Mouse (Mus musculus) CH12.LX (cell line): ENCODE data around the gene Htra3. TPM values are rescaled to one million over a fixed set of nuclear protein-coding genes. Genes with fewer than 3 reads are reported as not detected.

Experiments
- DNase-seq: peaks from one replicate; pipeline ENCODE4 v3.0.0-alpha.2; 2013; ENCODE audit errors: extremely low read depth
- H3K27ac ChIP-seq: 2 replicates; pipeline ENCODE4 v1.5.1; 2012; ENCODE audit warnings: low read depth, mild to moderate bottlenecking, control low read depth, moderate library complexity; ENCODE audit not compliant: insufficient read depth
- H3K27me3 ChIP-seq: replicated peaks from 2 replicates; pipeline ENCODE3; 2012; ENCODE audit warnings: inconsistent platforms
- H3K36me3 ChIP-seq, 2 experiments: replicated peaks in 1 of 2; 2 replicates each; pipeline versions ENCODE3 to v1.6.1; 2012; ENCODE audit warnings: inconsistent platforms in 1 of 2, low read length in 1 of 2, mild to moderate bottlenecking in 1 of 2, mixed read lengths in 1 of 2, moderate library complexity in 1 of 2; ENCODE audit not compliant: control insufficient read depth in 1 of 2, insufficient read depth in 1 of 2
- H3K4me1 ChIP-seq, 2 experiments: 2 replicates each; pipeline ENCODE4 v1.6.1; 2012; ENCODE audit warnings: inconsistent platforms in 1 of 2, moderate library complexity in 1 of 2; ENCODE audit not compliant: insufficient read depth in 2 of 2, control insufficient read depth in 1 of 2
- H3K4me2 ChIP-seq: 2 replicates; pipeline ENCODE4 v1.6.1; 2012; ENCODE audit warnings: low read depth, mild to moderate bottlenecking, control low read depth; ENCODE audit not compliant: poor library complexity, insufficient read depth, severe bottlenecking
- H3K4me3 ChIP-seq, 3 experiments: fragments of 150-350 bp in 1 of 3; sonication (generic) in 1 of 3; replicated peaks in 1 of 3; 2 replicates each; pipeline versions ENCODE3 to v1.5.1; 2011 to 2012; ENCODE audit warnings: low read depth in 2 of 3, low read length in 2 of 3, mild to moderate bottlenecking in 2 of 3, moderate library complexity in 2 of 3, control low read depth in 1 of 3, improper control_type of control experiment in 1 of 3, inconsistent platforms in 1 of 3, mixed read lengths in 1 of 3; ENCODE audit not compliant: poor library complexity in 1 of 3
- H3K79me2 ChIP-seq: replicated peaks from 2 replicates; pipeline ENCODE4 v1.6.1; 2012; ENCODE audit warnings: mild to moderate bottlenecking, moderate library complexity; ENCODE audit not compliant: control insufficient read depth, poor library complexity, insufficient read depth, severe bottlenecking; ENCODE audit errors: extremely low read depth
- H3K9ac ChIP-seq: 2 replicates; pipeline ENCODE4 v1.6.1; 2012; ENCODE audit warnings: low read depth, mild to moderate bottlenecking, control low read depth, moderate library complexity; ENCODE audit not compliant: insufficient read depth
- H3K9me3 ChIP-seq: replicated peaks from 2 replicates; pipeline ENCODE3; 2012; ENCODE audit warnings: low read length, inconsistent platforms, mixed read lengths
- BHLHE40 ChIP-seq: IDR thresholded peaks from 2 replicates; pipeline ENCODE4 v1.6.1; 2011; ENCODE audit warnings: mild to moderate bottlenecking, low read depth, low read length, improper control_type of control experiment
- CHD2 ChIP-seq: IDR thresholded peaks from 2 replicates; pipeline ENCODE4 v1.6.1; 2011; ENCODE audit warnings: low read length, improper control_type of control experiment
- E2F4 ChIP-seq: IDR thresholded peaks from 2 replicates; pipeline ENCODE4 v1.6.1; 2011; ENCODE audit warnings: low read depth, low read length, improper control_type of control experiment; ENCODE audit not compliant: insufficient replicate concordance
- GABPA ChIP-seq: IDR thresholded peaks from 2 replicates; pipeline ENCODE4 v1.6.1; 2012; ENCODE audit warnings: low read depth, low read length, improper control_type of control experiment, inconsistent platforms; ENCODE audit not compliant: insufficient replicate concordance
- HCFC1 ChIP-seq: IDR thresholded peaks from 2 replicates; pipeline ENCODE4 v1.6.1; 2012; ENCODE audit warnings: low read depth, mild to moderate bottlenecking, inconsistent platforms, low read length, improper control_type of control experiment
- JUN ChIP-seq: IDR thresholded peaks from 2 replicates; pipeline ENCODE4 v1.6.1; 2011; ENCODE audit warnings: low read depth, mild to moderate bottlenecking, low read length, improper control_type of control experiment, moderate library complexity; ENCODE audit not compliant: insufficient read depth
- JUND ChIP-seq: conservative IDR thresholded peaks from 2 replicates; pipeline ENCODE4 v1.6.1; 2011; ENCODE audit warnings: low read depth, low read length, improper control_type of control experiment
- MAFK ChIP-seq: IDR thresholded peaks from 2 replicates; pipeline ENCODE4 v1.6.1; 2011; ENCODE audit warnings: low read length, improper control_type of control experiment; ENCODE audit not compliant: insufficient replicate concordance
- MAX ChIP-seq: IDR thresholded peaks from 2 replicates; pipeline ENCODE4 v1.6.1; 2011; ENCODE audit warnings: low read length, improper control_type of control experiment
- MEF2A ChIP-seq: IDR thresholded peaks from 2 replicates; pipeline ENCODE4 v1.6.1; 2014; ENCODE audit warnings: low read depth, mild to moderate bottlenecking, inconsistent platforms, low read length, improper control_type of control experiment, borderline replicate concordance
- NELFE ChIP-seq: IDR thresholded peaks from 2 replicates; pipeline ENCODE4 v1.6.1; 2011; ENCODE audit warnings: low read depth, low read length, improper control_type of control experiment
- PAX5 ChIP-seq: IDR thresholded peaks from 2 replicates; pipeline ENCODE4 v1.6.1; 2012; ENCODE audit warnings: low read length, inconsistent platforms, mixed read lengths
- POLR2AphosphoS2 ChIP-seq: IDR thresholded peaks from 2 replicates; pipeline ENCODE4 v1.6.1; 2011; ENCODE audit warnings: low read depth, low read length, improper control_type of control experiment
- RAD21 ChIP-seq: IDR thresholded peaks from 2 replicates; pipeline ENCODE4 v1.6.1; 2011; ENCODE audit warnings: low read depth, mild to moderate bottlenecking, low read length, improper control_type of control experiment, moderate library complexity
- RCOR1 ChIP-seq: conservative IDR thresholded peaks from 2 replicates; pipeline ENCODE4 v1.6.1; 2012; ENCODE audit warnings: low read depth, mild to moderate bottlenecking, inconsistent platforms, low read length, improper control_type of control experiment
- SIN3A ChIP-seq: IDR thresholded peaks from 2 replicates; pipeline ENCODE4 v1.6.1; 2012; ENCODE audit warnings: low read length, improper control_type of control experiment, inconsistent platforms
- TCF12 ChIP-seq: IDR thresholded peaks from 2 replicates; pipeline ENCODE4 v1.6.1; 2014; ENCODE audit warnings: low read depth, mild to moderate bottlenecking, inconsistent platforms, low read length, improper control_type of control experiment
- ZMIZ1 ChIP-seq: IDR thresholded peaks from 2 replicates; pipeline ENCODE4 v1.6.1; 2012; ENCODE audit warnings: low read depth, mild to moderate bottlenecking, inconsistent platforms, low read length, improper control_type of control experiment
- dilution Hi-C: fragments of 300-500 bp; cut with MboI; formaldehyde crosslinking; loops from 2 replicates; pipeline ENCODE4 v1.14.3; 2020; ENCODE audit warnings: low sequenced_read_pairs; ENCODE audit not compliant: extremely low pct_unique_long_range_greater_than_20kb, extremely low pct_ligation_motif_present
- in situ Hi-C: fragments of 300-500 bp; cut with MboI; formaldehyde crosslinking; loops from 3 replicates; pipeline ENCODE4 v1.14.3; 2019; ENCODE audit warnings: low sequenced_read_pairs, low pct_ligation_motif_present, low pct_unique_long_range_greater_than_20kb, mixed read lengths
- polyA plus RNA-seq: library from polyadenylated mRNA; unstranded; fragments of >175 nt; gene quantifications from 2 replicates; pipeline ENCODE4 v1.2.1, GENCODE M21; 2012; ENCODE audit warnings: low read depth; ENCODE audit not compliant: insufficient read length
- total RNA-seq, 2 experiments: library from RNA; depleted of rRNA; stranded (reverse); fragments of 300-350 nt in 1 of 2; fragments of >200 nt in 1 of 2; gene quantifications; 2 replicates each; pipeline ENCODE4 v1.2.3; 2012 to 2014

The Htra3 gene
- total and polyA plus RNA-seq, 3 experiments: not detected

- DNase-seq: no peak
- Histone ChIP-seq H3K36me3 (no peaks in the 10 kb centered on the region), H3K27me3 (peaks cover 57% of the 10 kb centered on the region), H3K9ac (no peak overlapping the region), H3K9me3 (no peaks in the 10 kb centered on the region), H3K4me1 (no peaks in the 10 kb centered on the region), H3K79me2 (no peaks in the 10 kb centered on the region), H3K4me2 (no peak overlapping the region), H3K4me3 (no peak overlapping the region), H3K27ac (no peak overlapping the region)
- in situ Hi-C loops: no loop called here
- TF ChIP-seq MAX (no peak), RAD21 (no peak), SIN3A (no peak), BHLHE40 (no peak), HCFC1 (no peak)
- dilution Hi-C loops: no loop called here
Measured at GRCm38 (mm10) chr5:35636016-35636415, 43.6 kb downstream of the Htra3 start.

GRCm38 (mm10) chr5:35632841-35633240, 46.7 kb downstream of the Htra3 start:
- no peaks in the 10 kb centered on the region for H3K4me1 ChIP-seq
- H3K9me3 ChIP-seq: no peaks in the 10 kb centered on the region
- H3K27ac ChIP-seq: no peak overlapping the region
- dilution Hi-C loops (no loop called here), in situ Hi-C loops (no loop called here)
- DNase-seq: no peak
- H3K4me3 ChIP-seq: no peak overlapping the region
- H3K36me3 ChIP-seq: no peaks in the 10 kb centered on the region
- H3K27me3 ChIP-seq: peaks cover 39% of the 10 kb centered on the region
- no peak overlapping the region for H3K4me2 ChIP-seq
- no peak overlapping the region for H3K9ac ChIP-seq
- no peak for TF ChIP-seq E2F4
- TF ChIP-seq ZMIZ1: no peak
- no peak for TF ChIP-seq POLR2AphosphoS2
- no peaks in the 10 kb centered on the region for H3K79me2 ChIP-seq

GRCm38 (mm10) chr5:35631755-35632154, 47.8 kb downstream of the Htra3 start:
- H3K9ac ChIP-seq: no peak overlapping the region
- dilution Hi-C loops: no loop called here
- no peaks in the 10 kb centered on the region for H3K9me3 ChIP-seq
- in situ Hi-C loops: no loop called here
- TF ChIP-seq MEF2A (no peak), MAFK (no peak), PAX5 (no peak), JUN (no peak), JUND (no peak), HCFC1 (no peak), CHD2 (no peak), RCOR1 (no peak), TCF12 (no peak), GABPA (no peak), NELFE (no peak), SIN3A (no peak)
- H3K4me3 ChIP-seq: no peak overlapping the region
- H3K36me3 ChIP-seq: no peaks in the 10 kb centered on the region
- no peaks in the 10 kb centered on the region for H3K4me1 ChIP-seq
- no peak for DNase-seq
- H3K27ac ChIP-seq: no peak overlapping the region
- no peaks in the 10 kb centered on the region for H3K79me2 ChIP-seq
- H3K27me3 ChIP-seq: peaks cover 31% of the 10 kb centered on the region
- H3K4me2 ChIP-seq: no peak overlapping the region
